Mouse (Mus musculus): ENCODE measurements around the gene Fbrs. TPM values are rescaled to one million over a fixed set of nuclear protein-coding genes. Genes with fewer than 3 reads are reported as not detected.

The Fbrs gene
- total RNA-seq, 2 experiments from 2014 or later: 60.3 to 72.5 TPM

DNA sequence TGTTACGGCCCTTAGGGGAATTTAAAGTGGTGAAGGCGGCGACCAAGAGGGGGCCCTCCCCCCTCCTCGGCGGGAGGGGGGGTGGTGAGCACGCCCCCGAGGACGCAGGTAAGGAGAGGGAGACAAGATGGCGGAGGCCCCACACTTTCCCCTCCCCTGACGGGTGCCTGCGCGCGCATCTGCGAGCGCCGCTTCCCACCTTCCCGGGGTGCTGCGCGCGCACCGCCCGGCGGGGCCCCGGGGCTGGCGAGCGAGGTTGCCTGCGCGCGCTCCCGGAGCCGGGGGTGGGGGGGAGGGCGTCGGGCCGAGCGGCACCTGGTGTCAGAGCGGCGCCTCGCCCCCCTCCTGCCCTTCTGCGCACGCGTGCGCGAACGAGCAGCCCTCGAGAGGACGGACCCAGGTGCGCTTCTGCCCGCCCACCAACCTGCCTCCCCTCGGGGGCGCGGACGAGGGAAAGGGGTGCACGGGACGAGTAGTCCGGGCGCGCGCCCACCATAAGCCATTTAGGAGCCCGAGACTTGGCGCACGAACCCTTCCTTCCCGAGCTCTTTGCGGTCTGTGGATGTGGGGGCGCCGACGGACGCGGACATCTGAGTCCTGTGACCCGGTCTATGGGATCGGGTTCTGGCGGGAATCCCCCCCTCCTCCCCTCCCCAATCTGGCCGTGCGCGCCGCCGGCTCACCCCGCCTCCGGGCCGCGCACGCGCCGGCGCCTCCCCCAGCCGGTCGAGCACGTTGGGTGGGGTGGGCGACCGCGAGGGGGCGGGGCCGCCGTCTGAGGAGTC is 33.4 kb downstream of the Fbrs start:
- TF ChIP-seq CTCF (conservative IDR thresholded peaks at IDR 0.05): no peak
- peak overlapping the region; percentile 57 for H3K4me3 ChIP-seq
- H3K27ac ChIP-seq: peak overlapping the region; percentile 100
- peak; percentile 85 to 87 for DNase-seq (ENCODE audit: low spot score in 2 of 2)

DNA sequence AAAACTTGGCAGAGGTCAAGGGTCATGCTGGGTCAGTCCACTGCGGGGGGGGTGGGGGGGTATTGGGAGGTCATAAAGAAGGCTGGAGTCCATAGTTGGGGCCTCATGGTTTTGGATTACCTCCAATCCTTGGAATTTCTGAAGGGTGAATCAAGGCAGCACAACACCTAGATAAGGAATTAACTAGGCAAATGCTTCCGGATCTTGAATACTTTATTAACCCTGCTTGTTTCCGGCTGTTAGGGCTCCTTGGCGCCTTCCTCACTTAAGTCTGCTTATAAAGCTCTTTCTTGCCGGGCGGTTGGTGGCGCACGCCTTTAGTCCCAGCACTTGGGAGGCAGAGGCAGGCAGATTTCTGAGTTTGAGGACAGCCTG is 34.0 kb downstream of the Fbrs start:
- no peak for TF ChIP-seq CTCF (conservative IDR thresholded peaks at IDR 0.05)
- peak overlapping the region; percentile 57 for H3K4me3 ChIP-seq
- peak in 1 of 2 experiments; percentile 13 for DNase-seq (ENCODE audit: low spot score in 2 of 2)
- H3K27ac ChIP-seq: peak overlapping the region; percentile 100; the same call in 1 of the 2 replicates

DNA sequence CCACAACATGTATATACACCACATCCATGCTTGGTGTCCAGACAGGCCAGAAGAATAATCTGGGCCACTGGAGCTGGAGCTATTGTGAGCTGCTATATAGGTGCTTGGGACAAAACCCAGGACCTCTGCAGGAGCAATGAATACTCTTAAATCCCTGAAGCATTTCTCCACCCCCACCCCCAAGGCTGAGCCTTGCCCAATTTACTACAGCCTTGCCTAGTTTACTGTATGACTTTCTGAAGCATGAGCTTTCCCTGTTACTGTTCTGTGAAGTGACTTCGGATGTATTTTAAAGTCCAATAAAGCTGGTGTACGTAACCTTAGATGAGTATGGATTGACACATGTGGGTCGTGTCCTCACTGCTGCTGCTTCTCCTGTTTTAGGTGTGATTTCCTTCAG is 34.8 kb downstream of the Fbrs start:
- no peak overlapping the region for H3K27ac ChIP-seq
- peak overlapping the region; percentile 5; the same call in 1 of the 2 replicates for H3K4me3 ChIP-seq
- no peak for DNase-seq (ENCODE audit: low spot score in 2 of 2)
- no peak for TF ChIP-seq CTCF (conservative IDR thresholded peaks at IDR 0.05)

DNA sequence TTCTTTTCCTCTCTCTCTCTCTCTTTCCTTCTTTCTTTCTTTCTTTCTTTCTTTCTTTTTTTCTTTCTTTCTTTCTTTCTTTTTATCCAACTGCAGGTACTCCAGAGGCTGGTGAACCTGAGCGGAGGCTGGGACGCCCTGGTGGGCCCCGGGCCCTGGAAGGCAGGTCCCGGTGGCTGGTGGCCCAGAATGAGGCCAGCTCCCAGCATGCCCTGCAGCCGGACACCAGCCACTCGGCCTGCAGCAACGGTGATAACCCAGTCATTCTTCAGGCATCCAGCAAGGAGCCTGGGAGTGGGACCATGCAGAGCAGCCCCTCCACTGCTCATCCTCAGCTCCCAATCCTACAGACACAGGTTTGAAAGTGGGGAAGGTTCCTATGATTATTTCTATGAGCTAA is 36.8 kb downstream of the Fbrs start:
- no peak for DNase-seq (ENCODE audit: low spot score in 2 of 2)
- no peak for TF ChIP-seq CTCF (conservative IDR thresholded peaks at IDR 0.05)
- H3K27ac ChIP-seq: no peak overlapping the region
- no peak overlapping the region for H3K4me3 ChIP-seq

DNA sequence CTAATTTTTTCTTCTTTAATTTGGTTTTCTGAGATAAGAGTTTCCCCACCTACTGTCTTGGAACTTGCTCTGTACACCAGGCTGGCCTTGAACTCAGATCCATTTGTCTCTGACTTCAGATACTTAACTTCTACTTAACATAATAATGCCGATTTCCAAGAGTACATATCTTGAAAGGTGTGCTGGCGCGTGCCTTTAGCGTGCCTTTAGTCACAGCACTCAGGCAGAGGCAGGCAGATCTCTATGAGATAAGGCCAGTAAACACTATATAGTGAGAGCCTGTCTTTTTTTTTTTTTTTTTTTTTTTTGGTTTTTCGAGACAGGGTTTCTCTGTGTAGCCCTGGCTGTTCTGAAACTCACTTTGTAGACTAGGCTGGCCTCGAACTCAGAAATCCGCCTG is 37.3 kb downstream of the Fbrs start:
- Histone ChIP-seq H3K27ac (no peak overlapping the region), H3K4me3 (no peak overlapping the region)
- TF ChIP-seq CTCF (conservative IDR thresholded peaks at IDR 0.05): no peak
- DNase-seq (ENCODE audit: low spot score in 2 of 2): no peak

DNA sequence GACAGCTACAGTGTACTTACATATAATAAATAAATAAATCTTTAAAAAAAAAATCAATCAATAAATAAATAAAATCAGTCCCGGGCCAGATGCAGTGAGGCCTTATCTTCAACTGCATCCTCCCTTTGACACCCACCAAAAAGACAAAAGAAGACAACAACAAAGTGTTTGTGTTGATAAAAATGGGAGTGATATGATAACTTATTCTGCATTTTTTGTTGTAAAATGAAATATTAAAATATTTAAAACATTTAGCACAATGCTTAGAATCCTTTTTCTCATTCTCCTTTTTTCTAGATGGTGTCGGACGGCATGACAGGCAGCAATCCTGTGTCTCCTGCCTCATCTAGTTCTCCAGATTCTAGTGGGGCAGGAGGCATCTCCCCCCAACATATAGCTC is 40.3 kb downstream of the Fbrs start, which contains the start of gene Gm42715:
Gm42715 (plus strand) TSS at position 301 of the 400 bp plus-strand sequence.
- no peak for DNase-seq (ENCODE audit: low spot score in 2 of 2)
- TF ChIP-seq CTCF (conservative IDR thresholded peaks at IDR 0.05): no peak
- Histone ChIP-seq H3K27ac (no peak within 1 kb of the TSS), H3K4me3 (no peak within 1 kb of the TSS)

Small RNAs within 50 kb of the gene (microRNA-seq; reads per million reads assigned to microRNA genes)
- gene Gm47278 (0 reads per million in 2 experiments), gene Mir7060 (0 reads per million in 2 experiments)

Other genes starting within 250 kb of the Fbrs start
- gene Zfp553, start 246.1 kb upstream of the Fbrs start, total RNA-seq (2021): 10 to 100 TPM; 18.6 to 21.7 TPM
- 1 to 10 TPM; 5.0 to 6.3 TPM for gene Sept1, start 246.1 kb upstream of the Fbrs start, total RNA-seq (2021)
- gene Zfp771, start 234.9 kb upstream of the Fbrs start, total RNA-seq (2021): 10 to 100 TPM; 68.3 to 69.2 TPM
- gene Dctpp1, start 218.5 kb upstream of the Fbrs start, total RNA-seq (2021): 10 to 100 TPM; 18.3 to 23.8 TPM
- gene Sephs2, start 205.1 kb upstream of the Fbrs start, total RNA-seq (2021): 10 to 100 TPM; 40.0 to 46.7 TPM
- under 1 TPM; 0.20 to 0.36 TPM for gene Itgal, start 182.9 kb upstream of the Fbrs start, total RNA-seq (2021)
- 10 to 100 TPM; 11.4 to 11.8 TPM for gene Zfp768, start 133.6 kb upstream of the Fbrs start, total RNA-seq (2021)
- gene Zfp747, start 103.1 kb upstream of the Fbrs start, total RNA-seq (2021): 1 to 10 TPM; 6.7 to 6.9 TPM
- 1 to 10 TPM; 3.1 to 4.2 TPM for gene 9130019O22Rik, start 92.0 kb upstream of the Fbrs start, total RNA-seq (2021)
- gene E430018J23Rik, start 85.6 kb upstream of the Fbrs start, total RNA-seq (2021): 1 to 10 TPM; 7.5 to 8.0 TPM
- gene Zfp764, start 72.4 kb upstream of the Fbrs start, total RNA-seq (2021): 1 to 10 TPM; 4.4 to 4.5 TPM
- gene Zfp688, start 57.1 kb upstream of the Fbrs start, total RNA-seq (2021): 10 to 100 TPM; 12.2 to 17.3 TPM
- gene Zfp689, start 30.0 kb upstream of the Fbrs start, total RNA-seq (2021): 1 to 10 TPM; 5.0 to 7.6 TPM
- 10 to 100 TPM; 29.2 to 35.3 TPM for gene Prr14, start 19.6 kb upstream of the Fbrs start, total RNA-seq (2021)
- gene Srcap, start 32.8 kb downstream of the Fbrs start, total RNA-seq (2021): 100 to 1,000 TPM; 118 to 127 TPM
- 10 to 100 TPM in 1 of 2 experiments, 1 to 10 TPM in 1; 9.0 to 12.0 TPM for gene Gm42715, start 40.4 kb downstream of the Fbrs start, total RNA-seq (2021)
- not detected for gene Tmem265, start 82.2 kb downstream of the Fbrs start, total RNA-seq (2021)
- gene Phkg2, start 94.1 kb downstream of the Fbrs start, total RNA-seq (2021): 10 to 100 TPM; 80.4 to 84.2 TPM
- 10 to 100 TPM; 11.5 to 12.9 TPM for gene Ccdc189, start 109.4 kb downstream of the Fbrs start, total RNA-seq (2021)
- 10 to 100 TPM; 69.5 to 72.8 TPM for gene Rnf40, start 109.6 kb downstream of the Fbrs start, total RNA-seq (2021)
- 10 to 100 TPM; 21.8 to 22.5 TPM for gene Zfp629, start 136.6 kb downstream of the Fbrs start, total RNA-seq (2021)
- 10 to 100 TPM; 20.1 to 26.6 TPM for gene Bcl7c, start 229.7 kb downstream of the Fbrs start, total RNA-seq (2021)
- 1 to 10 TPM; 1.9 to 3.1 TPM for gene Ctf1, start 233.5 kb downstream of the Fbrs start, total RNA-seq (2021)

Measured in layer of hippocampus, adult 2 months (tissue).